Mouse (Mus musculus) embryonic fibroblast, embryonic 13.5 days (primary cell): ENCODE data around the gene Tesk1.

Experiments
- CTCF ChIP-seq: IDR thresholded peaks from 2 replicates; pipeline ENCODE4 v1.5.1; 2011; ENCODE audit warnings: mild to moderate bottlenecking, control low read depth, low read length, moderate library complexity, borderline replicate concordance; ENCODE audit not compliant: insufficient read depth
- POLR2A ChIP-seq: IDR thresholded peaks from 2 replicates; pipeline ENCODE4 v1.6.1; 2011; ENCODE audit warnings: low read depth, mild to moderate bottlenecking, control low read depth, low read length, moderate library complexity

DNA sequence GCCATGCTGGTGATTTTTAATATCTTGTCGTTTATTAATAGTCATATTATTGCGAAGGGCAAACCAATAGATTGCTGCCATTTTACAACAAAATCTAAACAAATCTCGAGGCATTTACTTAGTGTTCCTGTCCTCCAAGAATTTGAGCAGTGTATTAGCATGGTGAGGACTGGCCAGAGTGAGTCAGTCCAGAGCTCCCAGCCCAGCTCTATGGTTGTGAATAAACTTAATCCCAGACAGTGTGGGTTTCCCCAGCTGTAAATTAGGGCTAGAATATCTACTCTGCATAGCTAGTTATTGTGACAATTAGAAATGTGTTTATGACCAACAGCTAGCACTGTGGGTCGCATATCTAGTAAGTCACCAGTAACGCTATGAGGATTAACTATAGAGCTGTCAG lies 45.4 kb upstream of the Tesk1 start:
- TF ChIP-seq POLR2A: no peak
- no peak for TF ChIP-seq CTCF
